Mouse (Mus musculus) retina, adult 2 months (tissue): ENCODE results near the gene Cep85l.

Experiments used
- DNase-seq: peaks from one replicate; pipeline ENCODE4 v3.0.0-alpha.2; 2012; ENCODE audit warnings: low read depth, low spot score

Gene Cep85l

GRCm38 (mm10) chr10:53379709-53380106 is at the start of gene Cep85l:
Cep85l (minus strand) TSS chr10:53379947.
- DNase-seq, result peak; percentile 73

- no peak for DNase-seq
These were observed 49.1 kb upstream of the Cep85l start for GRCm38 (mm10) chr10:53428695-53429447.

- no peak for DNase-seq
These were observed 46.8 kb upstream of the Cep85l start for GRCm38 (mm10) chr10:53426524-53426923.

- DNase-seq, result no peak
These were observed 43.3 kb upstream of the Cep85l start for GRCm38 (mm10) chr10:53423091-53423490.

- no peak for DNase-seq
These were observed 42.5 kb upstream of the Cep85l start for GRCm38 (mm10) chr10:53422206-53422605.

- DNase-seq, result no peak
These were observed 41.9 kb upstream of the Cep85l start for GRCm38 (mm10) chr10:53421613-53422012.

- DNase-seq, result no peak
These were observed 40.3 kb upstream of the Cep85l start for GRCm38 (mm10) chr10:53420069-53420468.

GRCm38 (mm10) chr10:53419139-53419935 is 39.6 kb upstream of the Cep85l start:
- DNase-seq, result no peak

GRCm38 (mm10) chr10:53417015-53417414 is 37.3 kb upstream of the Cep85l start:
- no peak for DNase-seq

- DNase-seq, result no peak
These were observed 36.5 kb upstream of the Cep85l start for GRCm38 (mm10) chr10:53416152-53416712.

GRCm38 (mm10) chr10:53415252-53415651 is 35.5 kb upstream of the Cep85l start:
- DNase-seq, result no peak

- DNase-seq, result no peak
These were observed 34.6 kb upstream of the Cep85l start for GRCm38 (mm10) chr10:53414092-53415085.

GRCm38 (mm10) chr10:53412936-53413335 is 33.2 kb upstream of the Cep85l start:
- DNase-seq, result no peak

- DNase-seq, result no peak
These were observed 32.4 kb upstream of the Cep85l start for GRCm38 (mm10) chr10:53412165-53412564.

- no peak for DNase-seq
These were observed 31.1 kb upstream of the Cep85l start for GRCm38 (mm10) chr10:53410831-53411230.

- DNase-seq, result no peak
These were observed 27.7 kb upstream of the Cep85l start for GRCm38 (mm10) chr10:53407422-53407821.

GRCm38 (mm10) chr10:53406845-53407244 is 27.1 kb upstream of the Cep85l start:
- DNase-seq, result no peak

GRCm38 (mm10) chr10:53402293-53402692 is 22.5 kb upstream of the Cep85l start:
- DNase-seq, result no peak

GRCm38 (mm10) chr10:53399053-53399452 is 19.3 kb upstream of the Cep85l start:
- no peak for DNase-seq

GRCm38 (mm10) chr10:53398540-53398902 is 18.8 kb upstream of the Cep85l start:
- DNase-seq, result no peak

- DNase-seq, result no peak
These were observed 18.2 kb upstream of the Cep85l start for GRCm38 (mm10) chr10:53397846-53398539.
